Mouse (Mus musculus) heart, embryonic 10.5 days (tissue): ENCODE data around the gene Smco4. TPM values are rescaled to one million over a fixed set of nuclear protein-coding genes. Genes with fewer than 3 reads are reported as not detected.
"Not testable (repeated sequence)": the region's sequence is repeated elsewhere in the genome, so short reads cannot be mapped to it uniquely, and the experiment has no call there.

ENCODE experiments used
- DNase-seq: peaks from one replicate; pipeline ENCODE4 v3.0.0-alpha.2; 2017; ENCODE audit warnings: low spot score
- H3K27ac ChIP-seq: fragments of 300-500 bp; sonication (generic); 2 replicates; pipeline ENCODE4 v1.5.1; 2016; ENCODE audit warnings: mild to moderate bottlenecking
- H3K27me3 ChIP-seq: fragments of 300-500 bp; sonication (generic); 2 replicates; pipeline ENCODE4 v1.6.1; 2016; ENCODE audit warnings: mild to moderate bottlenecking; ENCODE audit not compliant: poor library complexity, insufficient read depth, severe bottlenecking
- H3K36me3 ChIP-seq: fragments of 300-500 bp; sonication (generic); 2 replicates; pipeline ENCODE4 v1.6.1; 2016; ENCODE audit warnings: mild to moderate bottlenecking, moderate library complexity
- H3K4me1 ChIP-seq: fragments of 300-500 bp; sonication (generic); 2 replicates; pipeline ENCODE4 v1.6.1; 2016; ENCODE audit warnings: mild to moderate bottlenecking
- H3K4me3 ChIP-seq: fragments of 300-500 bp; sonication (generic); 2 replicates; pipeline ENCODE4 v1.5.1; 2016; ENCODE audit warnings: mild to moderate bottlenecking, moderate library complexity
- H3K9me3 ChIP-seq: fragments of 300-500 bp; sonication (generic); 2 replicates; pipeline ENCODE4 v1.6.1; 2016; ENCODE audit warnings: mild to moderate bottlenecking, moderate library complexity
- WGBS: fragments of 180-500 bp; shearing (Covaris S2); methylation state at CpG from one replicate; pipeline ENCODE4 v1.1.7; 2016; 5-methylcytosine and 5-hydroxymethylcytosine counted together
- polyA plus RNA-seq: library from polyadenylated mRNA; unstranded; fragments of >200 nt; fragmentation: Nextera tagmentation; extraction: Ambion mirVana; gene quantifications from 2 replicates; pipeline ENCODE4 v1.2.1, GENCODE M21; 2016

Smco4 gene
- polyA plus RNA-seq, 1 experiment from 2014 or later = 2.9 TPM

- Histone ChIP-seq H3K9me3 (no peaks in the 10 kb centered on the region), H3K4me1 (peaks cover 67% of the 10 kb centered on the region), H3K4me3 (no peak overlapping the region), H3K36me3 (no peaks in the 10 kb centered on the region), H3K27me3 (no peaks in the 10 kb centered on the region), H3K27ac (0 out of 2 replicates have a peak overlapping the region, but pooled peaks have one; percentile 4)
- no peak for DNase-seq
- 38% methylated on average over 11 of the region's 11 CpGs for WGBS
Observed at GRCm38 (mm10) chr9:15533336-15534070, 40.3 kb downstream of the Smco4 start.

DNA sequence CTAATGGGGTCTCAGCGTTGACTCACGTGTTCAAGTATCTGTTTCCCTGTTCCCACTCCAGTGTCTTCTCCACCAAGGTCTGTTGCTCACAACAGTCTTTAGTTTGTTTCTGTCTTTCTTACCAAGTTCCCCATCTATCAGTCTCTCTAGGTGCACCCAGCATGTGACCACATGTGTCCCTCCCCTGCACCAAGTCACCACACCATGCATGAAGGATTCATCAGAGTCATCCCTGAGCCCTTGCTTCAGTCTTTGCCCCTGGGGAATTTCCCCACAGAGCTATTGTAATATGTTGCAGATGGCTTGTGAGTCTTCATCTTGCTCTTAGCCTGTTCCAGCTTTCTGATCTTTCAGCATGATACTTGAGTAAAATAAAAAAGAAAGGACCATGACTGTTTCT lies 40.9 kb downstream of the Smco4 start:
- peaks cover 61% of the 10 kb centered on the region for H3K4me1 ChIP-seq
- no peaks in the 10 kb centered on the region for H3K27me3 ChIP-seq
- H3K27ac ChIP-seq = peak overlapping the region; percentile 33; the same call in 1 of the 2 replicates
- WGBS = 67% methylated on average over 2 of the region's 2 CpGs
- 0 out of 2 replicates have a peak, but pooled peaks cover under 1% of the 10 kb centered on the region for H3K36me3 ChIP-seq
- H3K4me3 ChIP-seq = no peak overlapping the region
- no peaks in the 10 kb centered on the region for H3K9me3 ChIP-seq
- no peak for DNase-seq

GRCm38 (mm10) chr9:15535418-15535817 lies 42.2 kb downstream of the Smco4 start:
- peaks cover 9% of the 10 kb centered on the region; the same call in 1 of the 2 replicates for H3K36me3 ChIP-seq
- no peak for DNase-seq
- WGBS = 29% methylated on average over 5 of the region's 5 CpGs
- H3K27ac ChIP-seq = no peak overlapping the region
- H3K27me3 ChIP-seq = no peaks in the 10 kb centered on the region
- peaks cover 48% of the 10 kb centered on the region for H3K4me1 ChIP-seq
- H3K4me3 ChIP-seq = no peak overlapping the region
- H3K9me3 ChIP-seq = no peaks in the 10 kb centered on the region

DNA sequence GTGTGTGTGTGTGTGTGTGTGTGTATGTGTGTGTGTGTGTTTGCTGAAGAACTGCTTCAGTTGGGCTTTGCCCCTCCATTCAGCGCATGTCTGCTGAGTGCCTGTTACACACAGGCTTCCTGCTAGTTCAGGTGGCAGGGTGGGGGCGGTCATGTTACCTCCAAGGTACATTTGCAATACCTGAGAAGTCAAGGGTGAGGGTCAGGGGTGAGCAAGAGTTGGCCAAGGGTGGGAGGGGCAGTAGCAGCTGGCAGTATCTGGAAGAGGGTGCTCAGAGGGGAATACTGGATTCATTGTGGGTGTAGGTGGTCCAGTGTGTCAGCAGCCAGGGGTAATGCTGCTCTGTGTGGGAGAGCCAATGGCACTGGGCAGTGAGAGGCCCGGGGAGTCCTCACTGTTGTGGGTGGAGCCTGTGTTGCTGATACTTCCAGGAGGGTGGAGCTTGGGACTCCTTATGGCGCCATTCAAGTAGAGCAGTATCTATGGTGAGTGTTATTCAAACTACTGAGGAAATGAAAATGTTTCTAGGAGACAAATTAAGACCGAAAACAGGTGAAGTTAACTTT lies 43.7 kb downstream of the Smco4 start:
- H3K4me1 ChIP-seq = peaks cover 47% of the 10 kb centered on the region
- H3K9me3 ChIP-seq = no peaks in the 10 kb centered on the region
- no peak for DNase-seq
- peaks cover 12% of the 10 kb centered on the region; the same call in 1 of the 2 replicates for H3K36me3 ChIP-seq
- WGBS = 85% methylated on average over 5 of the region's 5 CpGs
- H3K27me3 ChIP-seq = no peaks in the 10 kb centered on the region
- H3K27ac ChIP-seq = no peak overlapping the region
- no peak overlapping the region for H3K4me3 ChIP-seq

DNA sequence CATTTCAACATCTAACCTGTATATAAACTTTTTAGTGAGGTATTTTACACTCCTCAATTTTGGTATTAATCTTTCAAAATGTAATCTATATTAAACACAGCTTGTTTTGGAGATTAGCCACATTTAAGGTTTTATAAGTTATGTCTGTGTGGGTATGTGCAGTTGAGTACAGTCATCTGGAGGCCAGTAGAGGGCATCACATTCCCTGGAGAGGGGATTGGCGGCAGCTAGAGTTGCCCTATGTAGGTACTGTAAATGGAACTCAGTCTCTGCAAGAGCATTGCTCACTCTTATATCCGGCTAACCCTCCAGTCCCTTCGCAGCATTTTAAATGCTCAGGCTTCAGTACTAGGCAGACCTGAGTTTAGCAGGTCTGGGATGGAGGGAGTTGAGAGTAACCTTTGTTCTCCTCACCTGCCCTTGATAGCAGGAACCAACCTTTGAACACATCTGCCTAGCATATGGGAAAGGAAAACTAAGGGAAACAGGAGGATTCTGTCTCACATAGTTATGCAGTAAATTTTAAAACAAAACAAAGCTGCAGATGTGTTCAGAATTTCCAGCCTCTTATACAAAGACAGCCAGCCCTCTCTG lies 44.3 kb downstream of the Smco4 start:
- Histone ChIP-seq H3K9me3 (no peaks in the 10 kb centered on the region), H3K36me3 (peaks cover 12% of the 10 kb centered on the region; the same call in 1 of the 2 replicates), H3K4me1 (peaks cover 52% of the 10 kb centered on the region), H3K4me3 (no peak overlapping the region), H3K27me3 (no peaks in the 10 kb centered on the region), H3K27ac (no peak overlapping the region)
- DNase-seq = no peak
- 86% methylated on average over 3 of the region's 3 CpGs for WGBS

GRCm38 (mm10) chr9:15538979-15539533 lies 45.8 kb downstream of the Smco4 start:
- Histone ChIP-seq H3K9me3 (no peaks in the 10 kb centered on the region), H3K4me3 (no peak overlapping the region), H3K27me3 (no peaks in the 10 kb centered on the region), H3K36me3 (peaks cover 12% of the 10 kb centered on the region; the same call in 1 of the 2 replicates), H3K4me1 (peaks cover 41% of the 10 kb centered on the region), H3K27ac (no peak overlapping the region)
- WGBS = 87% methylated on average over 8 of the region's 8 CpGs
- DNase-seq = no peak

DNA sequence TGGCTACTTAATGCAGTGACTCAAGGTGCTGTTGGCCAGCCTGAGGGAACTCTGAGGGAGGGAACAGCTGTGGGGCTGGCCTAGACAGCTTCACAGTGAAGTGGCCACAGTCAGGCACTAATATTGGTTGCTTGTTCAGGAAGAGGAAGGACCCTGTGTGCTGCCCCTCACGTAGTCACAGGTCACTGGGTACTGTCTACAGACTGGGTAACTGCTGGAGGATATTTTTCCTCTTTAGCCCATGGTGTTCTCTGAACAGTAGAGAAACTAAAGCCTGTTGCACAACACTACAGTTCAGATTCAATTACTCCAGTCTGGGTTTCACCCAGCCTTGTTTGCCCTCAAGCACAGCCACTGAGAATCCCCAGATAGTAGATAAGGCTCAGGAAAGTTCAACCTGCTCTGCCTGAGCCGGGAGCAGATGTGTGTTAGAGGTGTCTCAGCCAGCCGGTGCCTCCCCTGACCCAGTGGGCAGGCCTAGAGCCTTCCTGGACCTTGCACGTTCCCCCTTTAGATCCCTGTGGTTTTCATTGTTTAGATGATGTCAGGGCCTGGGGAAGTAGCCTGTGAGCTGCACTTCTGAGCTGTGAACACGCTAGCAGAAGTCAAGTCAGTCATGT lies 48.6 kb downstream of the Smco4 start:
- peaks cover 17% of the 10 kb centered on the region for H3K4me1 ChIP-seq
- no peak overlapping the region for H3K27ac ChIP-seq
- no peak overlapping the region for H3K4me3 ChIP-seq
- no peaks in the 10 kb centered on the region for H3K27me3 ChIP-seq
- no peak for DNase-seq
- H3K36me3 ChIP-seq = peaks cover 15% of the 10 kb centered on the region
- WGBS = 52% methylated on average over 5 of the region's 5 CpGs
- H3K9me3 ChIP-seq = no peaks in the 10 kb centered on the region

DNA sequence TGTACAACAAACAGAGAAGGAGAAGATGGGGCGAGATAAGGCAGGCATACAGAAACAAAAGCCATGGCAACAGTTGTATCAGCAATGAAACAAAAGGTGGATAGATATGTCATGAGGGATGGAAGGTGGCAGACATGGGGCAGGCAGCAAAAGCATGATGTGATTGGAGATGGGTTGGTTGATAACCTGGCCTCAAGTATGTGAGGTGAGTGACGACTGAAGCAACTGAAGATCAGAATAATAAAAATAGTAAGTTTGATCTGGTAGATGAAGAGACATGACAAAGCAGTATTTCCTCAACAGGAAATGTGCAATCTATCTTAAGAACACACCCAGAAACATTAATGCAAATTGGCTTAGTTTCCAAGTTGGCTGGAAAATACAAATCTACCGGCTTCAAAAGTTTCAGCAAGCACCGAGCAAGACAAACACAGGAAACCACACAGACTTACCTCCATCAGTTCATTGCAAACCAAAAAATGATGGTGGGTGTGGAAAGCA lies 57.3 kb downstream of the Smco4 start:
- Histone ChIP-seq H3K27ac (no peak overlapping the region), H3K36me3 (no peaks in the 10 kb centered on the region), H3K27me3 (no peaks in the 10 kb centered on the region), H3K9me3 (no peaks in the 10 kb centered on the region), H3K4me1 (0 out of 2 replicates have a peak, but pooled peaks cover 2% of the 10 kb centered on the region), H3K4me3 (no peak overlapping the region)
- WGBS = 84% methylated on average over 4 of the region's 4 CpGs
- DNase-seq = no peak

DNA sequence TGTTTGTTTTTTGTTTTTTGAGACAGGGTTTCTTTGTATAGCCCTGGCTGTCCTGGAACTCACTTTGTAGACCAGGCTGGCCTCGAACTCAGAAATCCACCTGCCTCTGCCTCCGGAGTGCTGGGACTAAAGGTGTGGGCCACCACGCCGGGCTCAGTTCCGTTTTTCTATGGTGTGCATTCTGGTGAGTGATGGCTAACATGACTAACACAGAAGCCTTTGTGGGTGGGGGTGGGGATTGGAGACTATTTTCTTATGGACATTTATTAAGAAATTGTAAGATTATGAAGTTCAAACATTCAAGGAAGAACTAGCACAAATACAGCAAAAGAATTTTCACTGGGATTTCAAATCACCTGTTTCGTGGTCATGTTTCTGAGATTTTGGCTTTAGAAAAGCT lies 57.8 kb downstream of the Smco4 start:
- not testable (repeated sequence) for H3K4me3 ChIP-seq, H3K9me3 ChIP-seq, H3K27ac ChIP-seq, H3K4me1 ChIP-seq, H3K27me3 ChIP-seq, H3K36me3 ChIP-seq, DNase-seq
- 87% methylated on average over 6 of the region's 6 CpGs for WGBS

DNA sequence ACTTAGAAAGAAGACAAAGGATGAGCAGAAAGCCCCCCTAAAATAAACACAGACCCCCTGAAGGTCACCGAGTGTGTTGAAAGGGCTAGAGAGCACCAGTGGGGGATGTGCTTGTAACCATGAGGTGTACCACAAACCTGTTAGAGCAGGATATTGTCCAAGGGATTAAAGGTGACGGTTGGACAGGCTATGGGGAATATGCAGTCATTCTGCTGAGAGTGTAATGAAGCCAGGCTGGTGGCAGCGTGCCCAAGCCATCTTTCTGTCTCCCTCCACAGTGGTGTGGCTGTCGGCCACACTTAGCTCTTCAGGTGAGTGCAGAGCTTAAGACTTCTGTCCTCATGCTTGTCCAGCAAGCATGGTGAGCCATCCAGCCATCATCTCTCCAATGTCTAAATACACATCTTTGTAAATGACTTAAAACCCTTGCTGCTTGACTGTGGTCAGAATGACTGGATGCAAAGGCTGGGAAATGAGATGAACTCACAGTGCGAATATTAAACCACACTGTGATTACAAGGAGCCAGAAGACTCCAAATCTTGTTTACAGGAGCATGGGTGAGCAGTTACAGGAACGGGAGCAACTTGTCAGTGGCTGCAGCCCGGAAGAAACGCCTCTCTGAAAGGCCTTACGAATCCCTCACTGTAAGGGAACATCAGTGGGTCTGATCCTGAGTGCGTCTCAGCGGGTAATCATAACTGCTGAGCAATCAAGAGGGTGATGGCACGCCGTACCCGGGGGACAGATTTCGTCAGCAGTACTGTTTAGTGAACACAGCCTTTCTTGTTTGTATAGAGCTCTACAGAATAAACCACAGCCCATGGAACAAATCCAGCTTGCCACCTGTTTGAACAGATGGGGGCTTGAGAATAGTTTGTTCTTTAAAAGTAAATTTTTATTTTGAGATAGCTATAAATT lies 59.0 kb downstream of the Smco4 start:
- H3K36me3 ChIP-seq = no peaks in the 10 kb centered on the region
- H3K27me3 ChIP-seq = no peaks in the 10 kb centered on the region
- H3K4me3 ChIP-seq = no peak overlapping the region
- no peak overlapping the region for H3K27ac ChIP-seq
- no peak for DNase-seq
- WGBS = 85% methylated on average over 15 of the region's 15 CpGs
- H3K4me1 ChIP-seq = 0 out of 2 replicates have a peak, but pooled peaks cover 2% of the 10 kb centered on the region
- H3K9me3 ChIP-seq = no peaks in the 10 kb centered on the region

GRCm38 (mm10) chr9:15553322-15553721 lies 60.1 kb downstream of the Smco4 start:
- no peak for DNase-seq
- Histone ChIP-seq H3K9me3 (no peaks in the 10 kb centered on the region), H3K4me3 (no peak overlapping the region), H3K4me1 (0 out of 2 replicates have a peak, but pooled peaks cover 2% of the 10 kb centered on the region), H3K27ac (no peak overlapping the region), H3K36me3 (no peaks in the 10 kb centered on the region), H3K27me3 (no peaks in the 10 kb centered on the region)
- 85% methylated on average over 8 of the region's 8 CpGs for WGBS

- no peak for DNase-seq
- H3K36me3 ChIP-seq = no peaks in the 10 kb centered on the region
- no peak overlapping the region for H3K27ac ChIP-seq
- no peak overlapping the region for H3K4me3 ChIP-seq
- WGBS = 73% methylated on average over 3 of the region's 3 CpGs
- no peaks in the 10 kb centered on the region for H3K9me3 ChIP-seq
- no peaks in the 10 kb centered on the region for H3K4me1 ChIP-seq
- no peaks in the 10 kb centered on the region for H3K27me3 ChIP-seq
Observed at GRCm38 (mm10) chr9:15560451-15560850, 67.2 kb downstream of the Smco4 start.
